Mouse (Mus musculus) thymus, adult 18-20 months (tissue): Measurements from ENCODE around the gene Lrrc1.
A peak's percentile ranks its signal among the peaks of the same experiment; 100 is the strongest.

Experiments
- DNase-seq, 2 experiments: peaks; one replicate each; pipeline ENCODE4 v3.0.0; 2022; ENCODE audit warnings: mixed read lengths in 2 of 2

The Lrrc1 gene

GRCm38 (mm10) chr9:77543351-77544321 lies 1.0 kb downstream of the Lrrc1 start:
- DNase-seq: peak; percentile 53 to 62

GRCm38 (mm10) chr9:77541556-77541955 lies 3.1 kb downstream of the Lrrc1 start:
- DNase-seq: no peak

- DNase-seq: no peak
Measured at GRCm38 (mm10) chr9:77539232-77539631, 5.4 kb downstream of the Lrrc1 start.

GRCm38 (mm10) chr9:77537357-77537756 lies 7.3 kb downstream of the Lrrc1 start:
- DNase-seq: no peak

GRCm38 (mm10) chr9:77536832-77537231 lies 7.8 kb downstream of the Lrrc1 start:
- DNase-seq: no peak

- no peak for DNase-seq
Measured at GRCm38 (mm10) chr9:77536286-77536685, 8.4 kb downstream of the Lrrc1 start.

- DNase-seq: no peak
Measured at GRCm38 (mm10) chr9:77535021-77535744, 9.5 kb downstream of the Lrrc1 start.

GRCm38 (mm10) chr9:77528379-77529041 lies 16.2 kb downstream of the Lrrc1 start:
- DNase-seq: no peak

- DNase-seq: no peak
Measured at GRCm38 (mm10) chr9:77527170-77527569, 17.5 kb downstream of the Lrrc1 start.

- DNase-seq: no peak
Measured at GRCm38 (mm10) chr9:77526715-77527114, 18.0 kb downstream of the Lrrc1 start.

- no peak for DNase-seq
Measured at GRCm38 (mm10) chr9:77525595-77526295, 18.9 kb downstream of the Lrrc1 start.

- DNase-seq: no peak
Measured at GRCm38 (mm10) chr9:77523793-77524192, 20.9 kb downstream of the Lrrc1 start.

- no peak for DNase-seq
Measured at GRCm38 (mm10) chr9:77522476-77522875, 22.2 kb downstream of the Lrrc1 start.

- DNase-seq: no peak
Measured at GRCm38 (mm10) chr9:77519198-77519597, 25.5 kb downstream of the Lrrc1 start.

GRCm38 (mm10) chr9:77516782-77517364 lies 27.8 kb downstream of the Lrrc1 start:
- DNase-seq: no peak

- DNase-seq: peak; percentile 54 to 73
Measured at GRCm38 (mm10) chr9:77513892-77514291, 30.8 kb downstream of the Lrrc1 start.

- no peak for DNase-seq
Measured at GRCm38 (mm10) chr9:77512220-77512619, 32.5 kb downstream of the Lrrc1 start.

GRCm38 (mm10) chr9:77510574-77510973 lies 34.1 kb downstream of the Lrrc1 start:
- no peak for DNase-seq

GRCm38 (mm10) chr9:77507743-77508394 lies 36.8 kb downstream of the Lrrc1 start:
- DNase-seq: no peak

- no peak for DNase-seq
Measured at GRCm38 (mm10) chr9:77502548-77503438, 41.9 kb downstream of the Lrrc1 start.

GRCm38 (mm10) chr9:77502171-77502547 lies 42.5 kb downstream of the Lrrc1 start:
- DNase-seq: no peak
